Mouse (Mus musculus) intestine, embryonic 15.5 days (tissue): ENCODE results near the gene Rai2. TPM values are rescaled to one million over a fixed set of nuclear protein-coding genes. Genes with fewer than 3 reads are reported as not detected.

Source experiments
- ATAC-seq: fragments of 200-750 bp; cut with Nextera tagmentation; 2 replicates; pipeline ENCODE4 v1.8.0; 2017; ENCODE audit warnings: moderate TSS enrichment, moderate library complexity
- H3K27ac ChIP-seq: fragments of 300-500 bp; sonication (generic); 2 replicates; pipeline ENCODE4 v1.5.1; 2015; ENCODE audit warnings: mild to moderate bottlenecking, inconsistent platforms
- H3K27me3 ChIP-seq: fragments of 300-500 bp; sonication (generic); replicated peaks from 2 replicates; pipeline ENCODE4 v1.6.1; 2015; ENCODE audit warnings: inconsistent platforms
- H3K36me3 ChIP-seq: fragments of 300-500 bp; sonication (generic); 2 replicates; pipeline ENCODE4 v1.6.1; 2015; ENCODE audit warnings: inconsistent platforms
- H3K4me1 ChIP-seq: fragments of 300-500 bp; sonication (generic); replicated peaks from 2 replicates; pipeline ENCODE4 v1.6.1; 2015; ENCODE audit warnings: inconsistent platforms
- H3K4me2 ChIP-seq: fragments of 300-500 bp; sonication (generic); replicated peaks from 2 replicates; pipeline ENCODE4 v1.6.1; 2015; ENCODE audit warnings: mild to moderate bottlenecking, inconsistent platforms
- H3K4me3 ChIP-seq: fragments of 300-500 bp; sonication (generic); replicated peaks from 2 replicates; pipeline ENCODE4 v1.5.1; 2015; ENCODE audit warnings: inconsistent platforms
- H3K9ac ChIP-seq: fragments of 300-500 bp; sonication (generic); 2 replicates; pipeline ENCODE4 v1.6.1; 2015; ENCODE audit warnings: inconsistent platforms
- H3K9me3 ChIP-seq: fragments of 300-500 bp; sonication (generic); 2 replicates; pipeline ENCODE4 v1.6.1; 2016; ENCODE audit warnings: inconsistent platforms
- WGBS: fragments of 180-500 bp; shearing (Covaris S2); methylation state at CpG from one replicate; pipeline ENCODE4 v1.1.7; 2015; 5-methylcytosine and 5-hydroxymethylcytosine counted together
- polyA plus RNA-seq: library from polyadenylated mRNA; unstranded; fragments of >200 nt; fragmentation: Nextera tagmentation; extraction: Ambion mirVana; gene quantifications from 2 replicates; pipeline ENCODE4 v1.2.1, GENCODE M21; 2015

The Rai2 gene
- polyA plus RNA-seq: 10.8 TPM in 2 replicates

DNA sequence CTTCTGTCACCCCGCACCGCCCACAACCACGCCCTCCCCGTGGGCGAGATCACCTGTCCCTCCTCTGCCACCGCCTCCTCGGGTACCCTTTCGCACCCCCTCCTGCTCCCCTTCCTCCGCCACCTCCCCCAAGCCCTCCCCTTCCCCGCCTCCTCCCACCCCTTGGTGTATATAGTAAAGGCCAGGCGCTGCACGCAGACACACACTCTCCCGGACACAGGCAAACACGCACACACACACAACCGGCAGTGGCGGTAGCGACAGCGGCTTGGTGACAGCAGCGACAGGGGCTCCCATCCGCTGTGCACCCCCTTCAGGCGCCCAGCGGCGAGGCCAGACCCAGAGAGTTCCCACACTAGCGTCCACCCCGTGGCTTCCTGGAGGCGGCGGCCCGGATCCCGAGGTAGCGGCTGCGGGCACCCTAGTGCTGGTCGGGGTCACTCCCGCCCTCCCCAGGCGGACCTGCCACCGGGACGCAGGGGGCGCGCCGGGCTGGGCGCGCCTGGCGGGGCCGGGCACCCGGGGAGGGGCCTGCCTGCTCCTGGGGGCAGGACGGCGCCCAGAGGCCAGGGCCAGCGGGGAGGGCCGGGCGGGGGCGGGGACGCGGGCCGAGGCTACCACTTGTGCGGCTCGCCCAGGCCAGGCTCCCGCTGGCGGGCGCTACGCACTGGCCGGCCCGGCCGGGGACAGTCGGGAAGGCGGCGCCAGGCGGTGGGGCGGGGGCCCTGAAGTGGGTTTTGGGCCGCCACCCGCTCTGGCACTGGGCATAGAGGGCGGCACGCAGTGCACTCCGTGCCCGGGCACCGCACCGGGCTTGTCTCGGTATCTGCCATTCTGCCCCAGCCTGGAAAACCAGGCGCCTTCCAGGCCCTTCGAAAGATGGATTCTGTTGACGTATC is at the start of gene Rai2:
Rai2 (plus strand) TSS at position 205 of the 899 bp plus-strand sequence.
- WGBS: 16% methylated on average over 60 of the region's 79 CpGs
- no peaks in the 10 kb centered on the region for H3K36me3 ChIP-seq
- H3K9ac ChIP-seq: peak within 1 kb of the TSS; percentile 53
- ATAC-seq: peak; percentile 85
- H3K9me3 ChIP-seq: no peaks in the 10 kb centered on the region
- H3K27me3 ChIP-seq: peaks cover 26% of the 10 kb centered on the region
- peak within 1 kb of the TSS; percentile 54; the same call in 1 of the 2 replicates for H3K27ac ChIP-seq
- H3K4me1 ChIP-seq: no peaks in the 10 kb centered on the region
- H3K4me3 ChIP-seq: peak within 1 kb of the TSS; percentile 56
- H3K4me2 ChIP-seq: peak within 1 kb of the TSS; percentile 79

DNA sequence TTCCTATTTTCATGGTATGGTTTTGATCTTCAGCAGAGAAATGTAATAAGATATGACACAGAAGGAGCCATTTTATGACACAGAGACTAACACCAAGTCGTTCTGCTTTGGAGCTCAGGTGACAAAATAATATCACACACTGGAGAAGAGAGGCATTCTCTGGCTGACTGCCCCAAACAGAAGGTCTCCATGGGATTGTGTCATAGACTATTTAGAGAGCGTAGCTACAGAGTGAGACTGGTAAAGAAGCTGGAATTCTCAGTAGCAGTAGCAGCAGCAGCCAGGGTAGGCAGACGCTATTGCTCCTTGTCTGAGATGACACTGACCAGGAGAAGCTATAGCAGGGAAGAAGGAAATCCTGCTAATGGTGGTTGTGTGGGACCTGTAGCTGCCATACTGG is 27.5 kb upstream of the Rai2 start:
- Histone ChIP-seq H3K27ac (no peak overlapping the region), H3K9me3 (no peaks in the 10 kb centered on the region), H3K9ac (no peak overlapping the region), H3K4me2 (no peak overlapping the region), H3K27me3 (no peaks in the 10 kb centered on the region), H3K36me3 (no peaks in the 10 kb centered on the region), H3K4me1 (no peaks in the 10 kb centered on the region), H3K4me3 (no peak overlapping the region)
- no peak for ATAC-seq
- WGBS: 55% methylated on average over 3 of the region's 3 CpGs

DNA sequence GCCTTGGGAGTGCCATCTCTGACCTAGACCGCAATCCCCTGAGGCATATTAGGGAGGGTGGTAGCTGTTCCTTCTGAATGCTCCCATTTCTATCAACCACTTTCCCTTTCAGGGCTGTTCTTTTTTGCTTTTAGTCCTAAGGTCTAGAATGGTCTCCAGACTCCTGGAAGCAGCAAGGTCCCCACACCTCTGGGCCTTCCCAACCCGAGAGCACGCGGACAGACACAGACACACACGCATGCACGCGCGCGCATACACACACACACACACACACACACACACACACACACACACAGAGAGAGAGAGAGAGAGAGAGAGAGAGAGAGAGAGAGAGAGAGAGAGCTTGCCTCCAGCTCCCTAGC is 385 bp upstream of the Rai2 start:
- H3K27me3 ChIP-seq: peaks cover 26% of the 10 kb centered on the region
- peak; percentile 35 for ATAC-seq
- no peaks in the 10 kb centered on the region for H3K36me3 ChIP-seq
- H3K9ac ChIP-seq: no peak overlapping the region
- H3K4me3 ChIP-seq: peak overlapping the region; percentile 56
- no peaks in the 10 kb centered on the region for H3K4me1 ChIP-seq
- peak overlapping the region; percentile 79 for H3K4me2 ChIP-seq
- WGBS: 12% methylated on average over 9 of the region's 9 CpGs
- no peaks in the 10 kb centered on the region for H3K9me3 ChIP-seq
- no peak overlapping the region for H3K27ac ChIP-seq

DNA sequence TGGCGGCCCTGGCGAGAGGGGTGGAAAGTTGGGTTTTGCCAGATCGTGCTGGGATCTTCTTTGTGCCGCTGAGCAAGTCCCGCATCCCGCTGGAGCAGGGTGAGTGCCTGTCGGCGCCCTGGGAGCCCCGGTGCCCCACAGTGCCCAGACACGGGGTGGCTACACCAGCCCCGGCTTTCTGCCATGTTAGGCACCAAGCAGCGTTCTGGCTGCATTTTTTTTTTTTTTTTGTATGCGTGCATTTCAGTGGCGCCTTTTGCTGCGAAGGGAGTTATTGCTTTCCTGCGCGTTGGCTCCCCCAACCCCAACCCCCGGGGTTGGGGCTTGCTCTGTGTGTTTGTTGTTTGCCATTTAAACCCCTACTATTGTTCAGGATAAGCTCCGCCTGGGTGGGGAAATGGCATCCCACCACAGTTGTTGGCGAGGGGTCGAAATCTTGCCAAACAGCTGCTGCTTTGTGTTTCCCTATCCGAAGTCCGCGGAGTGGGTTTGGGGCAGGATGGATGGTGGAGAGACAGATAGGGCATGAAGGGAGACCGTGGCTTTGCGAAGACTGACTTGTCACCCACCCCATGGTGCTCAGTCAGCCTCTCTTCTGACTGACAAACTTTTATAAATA is 1.0 kb downstream of the Rai2 start:
- Histone ChIP-seq H3K9ac (peak overlapping the region; percentile 53), H3K4me2 (peak overlapping the region; percentile 79), H3K4me3 (peak overlapping the region; percentile 56), H3K36me3 (no peaks in the 10 kb centered on the region), H3K4me1 (no peaks in the 10 kb centered on the region), H3K27me3 (peaks cover 26% of the 10 kb centered on the region), H3K27ac (peak overlapping the region; percentile 54; the same call in 1 of the 2 replicates), H3K9me3 (no peaks in the 10 kb centered on the region)
- peak; percentile 28 for ATAC-seq
- 18% methylated on average over 26 of the region's 26 CpGs for WGBS

DNA sequence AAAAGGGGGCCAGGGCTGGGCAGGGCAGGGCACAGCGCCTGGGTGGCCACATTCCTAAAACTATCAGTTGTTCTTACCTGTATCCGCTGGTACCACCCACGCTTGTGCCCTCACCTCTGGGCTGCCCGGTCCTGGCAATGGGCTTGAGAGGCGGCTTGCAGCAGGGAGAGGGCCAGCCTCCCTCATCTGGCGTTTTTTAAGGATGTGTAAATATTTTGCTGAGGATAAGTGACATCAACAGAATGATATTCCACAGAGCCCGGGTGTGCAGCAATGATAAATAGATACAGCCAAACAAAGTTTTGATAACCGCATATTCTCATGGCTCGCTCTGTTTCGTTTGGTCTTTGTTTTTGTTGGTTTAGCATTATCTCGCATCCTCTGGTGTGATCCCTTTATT is 1.7 kb downstream of the Rai2 start:
- no peaks in the 10 kb centered on the region for H3K9me3 ChIP-seq
- no peak overlapping the region for H3K9ac ChIP-seq
- no peak for ATAC-seq
- 37% methylated on average over 11 of the region's 11 CpGs for WGBS
- peak overlapping the region; percentile 56 for H3K4me3 ChIP-seq
- no peaks in the 10 kb centered on the region for H3K36me3 ChIP-seq
- no peak overlapping the region for H3K27ac ChIP-seq
- peak overlapping the region; percentile 79 for H3K4me2 ChIP-seq
- peaks cover 29% of the 10 kb centered on the region for H3K27me3 ChIP-seq
- no peaks in the 10 kb centered on the region for H3K4me1 ChIP-seq

DNA sequence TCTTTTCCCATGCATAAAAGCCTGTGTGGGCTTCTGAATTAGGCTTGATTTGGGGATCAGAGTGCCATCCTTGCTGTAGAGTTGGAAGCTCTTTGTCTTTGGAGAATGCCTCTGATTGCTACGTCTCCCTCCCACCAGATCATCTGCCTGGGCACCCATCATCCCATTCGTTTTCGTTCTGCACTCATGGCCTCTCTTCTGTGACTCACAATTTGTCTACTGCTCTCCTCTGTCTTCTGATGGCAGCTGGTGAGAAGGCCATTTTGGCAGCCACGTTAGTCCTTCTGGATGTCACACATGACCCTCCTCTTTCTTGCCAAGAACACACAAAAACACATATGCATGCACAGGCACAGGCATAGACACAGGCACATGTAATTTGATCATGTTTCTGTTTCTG is 4.2 kb downstream of the Rai2 start:
- 59% methylated on average over 4 of the region's 4 CpGs for WGBS
- no peaks in the 10 kb centered on the region for H3K9me3 ChIP-seq
- H3K36me3 ChIP-seq: no peaks in the 10 kb centered on the region
- H3K4me2 ChIP-seq: no peak overlapping the region
- ATAC-seq: no peak
- H3K27me3 ChIP-seq: peaks cover 29% of the 10 kb centered on the region
- no peak overlapping the region for H3K4me3 ChIP-seq
- H3K4me1 ChIP-seq: no peaks in the 10 kb centered on the region
- H3K27ac ChIP-seq: no peak overlapping the region
- no peak overlapping the region for H3K9ac ChIP-seq

DNA sequence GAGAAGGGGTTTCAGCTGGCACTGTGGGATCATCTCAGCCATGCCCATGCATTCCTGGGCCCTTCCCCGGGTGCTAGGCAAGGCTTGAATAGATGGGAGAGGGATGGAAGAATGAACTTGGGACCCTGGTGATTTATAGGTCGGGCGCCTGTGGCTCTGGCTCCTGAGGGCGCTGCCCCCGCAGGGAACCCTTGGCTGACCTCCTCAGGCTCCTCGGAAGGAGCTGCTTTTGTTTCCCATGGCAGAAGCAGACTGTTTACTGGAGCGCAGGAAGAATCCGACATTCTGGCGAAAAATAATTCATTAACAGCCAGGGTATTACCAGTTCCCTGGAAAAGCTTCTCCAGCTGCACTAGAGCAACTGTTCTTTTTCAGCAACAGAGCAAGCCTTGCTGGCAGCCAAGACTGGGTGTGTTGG is 6.5 kb downstream of the Rai2 start:
- peak overlapping the region; percentile 36; the same call in 1 of the 2 replicates for H3K27ac ChIP-seq

DNA sequence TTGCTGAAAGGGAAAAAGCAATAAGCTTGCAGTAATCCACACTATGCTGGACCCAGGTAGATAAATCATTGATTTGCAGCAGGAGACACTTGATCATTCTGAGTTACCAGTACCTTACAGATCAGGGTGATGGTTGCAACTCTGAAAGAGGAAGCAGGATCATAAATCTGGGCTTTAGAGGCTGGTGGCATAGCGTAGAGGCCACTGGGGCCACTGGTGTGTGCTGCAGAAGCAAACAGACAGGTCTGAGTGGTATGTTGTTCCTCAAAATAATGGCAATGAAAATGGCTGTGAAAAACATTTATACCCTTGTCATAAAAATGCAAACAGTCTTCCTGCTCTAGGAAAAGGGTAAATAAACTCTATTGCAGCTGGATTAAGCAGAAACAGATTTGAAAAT is 9.4 kb downstream of the Rai2 start:
- WGBS: 47% methylated on average over 1 of the region's 1 CpGs
- Histone ChIP-seq H3K27me3 (peaks cover 9% of the 10 kb centered on the region; the same call in 1 of the 2 replicates), H3K4me1 (no peaks in the 10 kb centered on the region), H3K27ac (no peak overlapping the region), H3K36me3 (no peaks in the 10 kb centered on the region), H3K9me3 (no peaks in the 10 kb centered on the region), H3K4me2 (no peak overlapping the region), H3K4me3 (no peak overlapping the region), H3K9ac (no peak overlapping the region)
- ATAC-seq: no peak

More for the DNA sequence above, 6.5 kb downstream of the Rai2 start:
- Histone ChIP-seq H3K4me3 (no peak overlapping the region), H3K9me3 (no peaks in the 10 kb centered on the region), H3K9ac (no peak overlapping the region), H3K27me3 (peaks cover 16% of the 10 kb centered on the region), H3K4me2 (0 out of 2 replicates have a peak overlapping the region, but pooled peaks have one; percentile 14), H3K4me1 (no peaks in the 10 kb centered on the region), H3K36me3 (no peaks in the 10 kb centered on the region)
- WGBS: 28% methylated on average over 9 of the region's 9 CpGs
- ATAC-seq: peak; percentile 53; the same call in 1 of the 2 replicates

DNA sequence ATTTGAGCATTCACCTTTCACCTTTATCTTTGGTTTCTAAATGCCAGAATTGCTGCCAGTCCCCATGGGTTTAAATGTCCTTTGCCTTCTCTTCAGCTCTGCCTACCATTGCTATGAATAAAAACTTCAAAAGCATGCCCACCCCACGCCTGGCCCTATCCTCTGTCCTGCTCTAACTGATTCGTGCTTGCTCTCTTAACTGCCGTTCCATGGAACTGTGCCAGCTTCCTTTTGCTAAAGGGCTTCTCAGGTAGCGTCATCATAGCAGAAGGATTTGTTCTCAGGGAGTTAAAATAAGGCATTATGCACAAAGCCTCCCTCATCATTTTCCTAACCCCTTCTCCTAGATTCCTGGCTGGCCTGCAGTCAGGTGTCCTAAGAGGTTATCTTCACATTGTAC is 11.6 kb downstream of the Rai2 start:
- H3K9ac ChIP-seq: no peak overlapping the region
- 50% methylated on average over 4 of the region's 4 CpGs for WGBS
- no peak for ATAC-seq
- H3K4me1 ChIP-seq: no peaks in the 10 kb centered on the region
- peaks cover 6% of the 10 kb centered on the region; the same call in 1 of the 2 replicates for H3K27me3 ChIP-seq
- H3K4me2 ChIP-seq: no peak overlapping the region
- H3K27ac ChIP-seq: no peak overlapping the region
- H3K36me3 ChIP-seq: no peaks in the 10 kb centered on the region
- H3K4me3 ChIP-seq: no peak overlapping the region
- no peaks in the 10 kb centered on the region for H3K9me3 ChIP-seq

DNA sequence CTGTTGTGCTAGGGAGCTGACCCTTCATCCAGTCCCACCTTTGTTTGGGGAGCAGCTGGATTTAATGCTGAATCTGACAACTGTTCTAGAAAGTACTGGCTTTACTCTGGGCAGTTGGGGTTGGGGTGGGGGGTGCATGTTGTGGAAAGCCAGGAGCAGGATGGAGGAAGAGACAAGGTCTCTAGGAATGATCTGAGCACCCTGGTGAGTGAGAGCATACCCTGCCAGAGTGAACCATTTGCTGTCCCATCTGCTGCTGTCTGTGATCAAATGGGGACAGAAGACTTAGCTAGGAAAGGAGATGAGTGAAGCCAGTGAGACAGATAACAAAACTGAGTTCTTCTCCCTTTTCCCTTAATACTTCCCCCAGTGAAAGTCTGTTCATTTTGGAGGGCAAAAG is 13.2 kb downstream of the Rai2 start:
- Histone ChIP-seq H3K9ac (no peak overlapping the region), H3K36me3 (no peaks in the 10 kb centered on the region), H3K4me3 (no peak overlapping the region), H3K4me1 (no peaks in the 10 kb centered on the region), H3K4me2 (no peak overlapping the region), H3K27ac (no peak overlapping the region), H3K9me3 (no peaks in the 10 kb centered on the region), H3K27me3 (peaks cover 8% of the 10 kb centered on the region; the same call in 1 of the 2 replicates)
- ATAC-seq: no peak

DNA sequence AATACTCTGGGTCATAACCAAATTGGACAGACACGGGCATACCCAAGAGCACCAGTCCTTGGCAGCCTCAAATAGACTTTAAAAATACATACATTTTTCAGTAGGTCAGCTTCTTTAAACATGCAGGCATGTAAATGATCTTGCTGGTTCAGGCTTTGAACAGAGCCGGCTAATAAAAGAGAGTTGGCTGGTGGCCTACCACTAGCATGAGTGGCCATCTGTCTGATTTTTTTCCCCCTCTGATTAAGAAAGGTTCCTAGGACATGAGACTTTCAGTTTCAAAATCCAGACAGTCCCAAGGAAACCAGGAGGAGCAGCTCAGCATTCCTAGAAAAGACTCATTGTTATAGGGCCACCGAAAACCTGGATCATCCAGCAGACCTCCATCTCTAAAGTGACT is 15.0 kb downstream of the Rai2 start:
- Histone ChIP-seq H3K4me1 (no peaks in the 10 kb centered on the region), H3K27ac (no peak overlapping the region), H3K9ac (no peak overlapping the region), H3K27me3 (peaks cover 8% of the 10 kb centered on the region; the same call in 1 of the 2 replicates), H3K4me3 (no peak overlapping the region), H3K9me3 (no peaks in the 10 kb centered on the region), H3K36me3 (no peaks in the 10 kb centered on the region), H3K4me2 (no peak overlapping the region)
- ATAC-seq: no peak
- 77% methylated on average over 3 of the region's 3 CpGs for WGBS

DNA sequence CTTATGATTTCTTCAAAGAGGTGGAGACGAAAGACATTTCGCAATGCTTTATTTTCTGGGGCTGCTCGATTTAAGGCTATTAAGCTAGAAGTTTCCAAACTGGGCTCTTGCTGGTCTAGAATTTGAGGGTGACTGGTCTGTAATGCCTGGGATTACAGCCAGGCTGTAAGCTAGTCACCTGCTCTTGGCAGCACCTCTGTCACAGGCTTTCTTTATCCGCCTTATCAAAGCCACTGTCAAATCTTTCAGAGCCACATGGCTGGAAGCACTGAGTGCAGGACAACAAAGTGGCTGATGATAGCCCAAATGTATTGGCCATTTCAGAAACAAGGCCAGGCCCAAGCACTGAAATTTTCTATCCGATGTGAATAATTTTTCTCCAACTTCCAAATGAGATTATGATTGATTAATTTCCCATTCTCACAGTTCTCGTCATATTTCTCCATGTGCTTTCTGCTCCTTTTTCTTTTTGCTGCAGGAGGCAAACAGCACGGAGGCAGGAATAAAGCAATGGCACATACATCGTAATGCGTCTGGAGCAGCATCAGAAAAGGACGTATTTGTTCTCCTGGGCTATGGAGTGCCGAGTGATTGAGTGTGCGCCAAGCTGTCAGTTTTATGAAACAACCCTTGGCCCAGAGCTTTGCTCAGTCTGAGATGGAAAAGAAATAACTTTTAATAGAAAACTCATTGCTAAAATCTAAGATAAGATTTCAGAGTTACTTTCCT is 16.9 kb downstream of the Rai2 start:
- no peaks in the 10 kb centered on the region for H3K4me1 ChIP-seq
- ATAC-seq: no peak
- no peak overlapping the region for H3K27ac ChIP-seq
- no peaks in the 10 kb centered on the region for H3K36me3 ChIP-seq
- no peak overlapping the region for H3K9ac ChIP-seq
- WGBS: 77% methylated on average over 12 of the region's 12 CpGs
- H3K9me3 ChIP-seq: no peaks in the 10 kb centered on the region
- no peak overlapping the region for H3K4me2 ChIP-seq
- H3K27me3 ChIP-seq: peaks cover 8% of the 10 kb centered on the region; the same call in 1 of the 2 replicates
- H3K4me3 ChIP-seq: no peak overlapping the region
